Mouse (Mus musculus) kidney, adult 11 months (tissue): ENCODE results near the gene Grm6.

Experiments used
- DNase-seq: peaks from one replicate; pipeline ENCODE4 v3.0.0; 2022

Grm6 gene

DNA sequence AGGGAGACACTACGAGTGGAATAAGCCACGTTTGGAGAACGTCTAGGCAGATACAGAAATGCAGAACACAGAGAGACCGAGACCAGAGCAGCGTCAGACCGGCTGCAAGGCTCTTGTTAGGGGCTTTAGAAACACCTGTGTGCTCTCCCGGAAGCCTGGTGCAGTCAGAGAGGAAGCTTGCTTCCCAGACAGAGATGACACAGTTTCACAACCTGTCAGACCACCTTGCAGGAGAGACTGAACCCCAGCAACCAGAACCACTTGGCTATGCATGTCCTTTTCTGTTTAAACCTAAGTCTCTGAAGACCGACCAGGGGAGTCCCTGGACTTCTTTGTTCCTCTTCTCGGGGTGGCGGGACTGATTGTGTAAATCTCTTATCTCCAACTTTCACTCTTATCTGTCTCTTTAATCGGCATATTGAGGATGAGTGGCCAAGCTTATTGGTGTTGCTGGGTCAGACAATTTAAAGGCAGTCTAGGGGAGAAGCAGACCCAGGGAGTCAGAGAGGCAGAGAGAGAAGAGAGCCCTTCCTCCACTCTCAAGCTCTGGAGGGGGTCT, at the start of gene Grm6:
Gene Grm6, plus strand, starts transcription at position 509 of the 559 bp plus-strand sequence.
- no peak for DNase-seq

DNA sequence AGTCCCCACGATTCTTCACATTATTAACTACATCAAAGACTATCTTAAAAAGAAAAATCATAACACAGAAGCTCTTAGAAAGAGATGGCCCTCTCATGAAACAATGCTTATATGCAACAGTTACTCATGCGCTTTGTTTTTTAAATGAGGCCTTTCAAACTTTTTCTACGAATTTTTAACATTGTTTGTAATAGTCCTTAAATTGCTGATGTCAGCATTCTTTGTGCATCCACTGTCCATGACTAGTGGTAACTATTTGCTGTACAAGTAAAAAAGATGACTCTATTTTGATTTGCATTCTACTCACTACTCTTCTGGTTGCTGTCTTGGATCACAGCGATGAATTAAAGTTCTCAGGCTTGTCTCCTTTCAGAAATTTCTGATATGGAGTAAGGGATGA, 36.3 kb upstream of the Grm6 start:
- no peak for DNase-seq

DNA sequence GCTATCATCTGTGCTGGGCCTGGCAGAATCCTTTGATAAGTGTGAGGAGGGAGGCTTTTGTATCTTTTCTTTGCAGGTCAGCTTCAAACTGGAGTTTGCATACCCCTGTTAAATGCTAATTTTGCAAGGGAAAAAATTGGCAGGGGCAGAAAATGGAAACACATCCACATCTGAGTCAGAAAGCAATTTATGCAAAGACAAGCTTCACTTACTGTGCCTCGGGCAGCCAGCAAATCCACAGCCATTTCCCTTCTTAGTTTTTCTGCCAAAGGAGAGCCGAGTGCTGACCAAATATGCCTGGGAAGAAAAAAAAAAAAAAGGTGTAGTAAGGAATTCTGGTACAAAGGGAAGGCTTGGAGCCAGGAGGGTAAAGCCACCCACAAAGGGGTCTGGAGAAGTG, 24.3 kb upstream of the Grm6 start:
- peak; percentile 19 for DNase-seq

DNA sequence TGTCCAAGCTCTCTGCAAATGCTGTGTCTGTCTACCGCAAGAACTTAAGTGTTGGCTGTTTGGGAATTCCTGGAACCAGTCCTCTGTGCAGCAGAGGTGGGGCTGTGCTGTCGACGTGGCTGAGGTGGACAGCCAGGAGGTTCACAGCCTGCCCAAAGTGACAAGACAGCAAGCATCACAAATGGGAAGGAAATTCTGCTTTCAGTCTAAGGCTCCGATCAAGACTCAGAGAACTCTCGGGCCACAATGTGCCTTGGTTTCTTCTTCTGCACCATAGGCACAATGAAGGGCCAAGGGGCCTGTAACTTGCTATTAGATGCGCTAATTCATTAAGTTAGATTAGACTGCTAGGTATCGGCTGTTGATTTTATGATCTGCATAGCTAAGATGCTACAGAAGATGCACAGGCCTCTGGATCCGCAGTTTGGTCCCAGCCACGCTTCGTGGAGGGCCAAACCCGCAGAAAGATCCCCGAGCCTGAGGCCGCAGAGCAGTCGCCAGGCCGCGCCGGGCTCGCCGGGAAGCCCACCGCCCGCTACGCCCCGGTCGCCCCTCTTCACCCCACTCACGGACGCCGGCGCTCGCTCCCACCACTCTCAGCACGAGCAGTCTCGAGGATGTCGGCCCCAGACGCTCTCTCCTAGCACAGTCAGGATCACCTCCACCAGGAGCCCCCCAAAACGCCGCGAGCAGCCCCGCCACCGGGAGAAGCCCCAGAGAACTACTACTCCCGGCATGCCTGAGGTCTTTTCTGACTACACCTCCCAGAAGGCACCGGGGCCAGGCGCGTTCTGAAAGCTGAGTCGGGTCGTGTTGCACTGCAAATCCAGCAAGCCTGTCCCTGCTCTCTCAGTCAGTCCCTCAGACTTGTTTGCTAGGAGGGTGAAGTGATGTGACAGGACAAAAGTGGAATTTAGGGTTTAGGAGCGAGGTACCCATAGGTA, 23.2 kb upstream of the Grm6 start, which contains the start of gene Zfp354c:
Gene Zfp354c, minus strand, starts transcription at position 715 of the 944 bp plus-strand sequence.
- peak; percentile 80 for DNase-seq

DNA sequence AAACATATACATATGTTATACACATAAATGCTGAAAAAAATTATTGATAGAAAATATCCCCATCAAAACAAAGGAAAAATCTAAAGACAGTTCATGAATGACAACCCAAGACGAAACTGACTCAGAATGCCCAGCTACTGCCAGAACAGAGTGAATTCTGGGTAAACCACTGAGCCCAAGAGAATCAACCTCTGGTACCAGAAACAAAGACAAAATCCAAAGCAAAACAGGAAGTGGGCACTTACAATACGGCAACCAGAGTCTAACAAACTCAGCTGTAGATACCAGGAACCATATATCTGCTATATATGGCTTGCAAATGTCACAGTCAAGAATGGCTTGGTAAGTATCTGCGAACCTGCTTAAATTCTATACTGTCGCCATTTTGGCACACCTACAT, 14.8 kb upstream of the Grm6 start:
- DNase-seq = no peak

DNA sequence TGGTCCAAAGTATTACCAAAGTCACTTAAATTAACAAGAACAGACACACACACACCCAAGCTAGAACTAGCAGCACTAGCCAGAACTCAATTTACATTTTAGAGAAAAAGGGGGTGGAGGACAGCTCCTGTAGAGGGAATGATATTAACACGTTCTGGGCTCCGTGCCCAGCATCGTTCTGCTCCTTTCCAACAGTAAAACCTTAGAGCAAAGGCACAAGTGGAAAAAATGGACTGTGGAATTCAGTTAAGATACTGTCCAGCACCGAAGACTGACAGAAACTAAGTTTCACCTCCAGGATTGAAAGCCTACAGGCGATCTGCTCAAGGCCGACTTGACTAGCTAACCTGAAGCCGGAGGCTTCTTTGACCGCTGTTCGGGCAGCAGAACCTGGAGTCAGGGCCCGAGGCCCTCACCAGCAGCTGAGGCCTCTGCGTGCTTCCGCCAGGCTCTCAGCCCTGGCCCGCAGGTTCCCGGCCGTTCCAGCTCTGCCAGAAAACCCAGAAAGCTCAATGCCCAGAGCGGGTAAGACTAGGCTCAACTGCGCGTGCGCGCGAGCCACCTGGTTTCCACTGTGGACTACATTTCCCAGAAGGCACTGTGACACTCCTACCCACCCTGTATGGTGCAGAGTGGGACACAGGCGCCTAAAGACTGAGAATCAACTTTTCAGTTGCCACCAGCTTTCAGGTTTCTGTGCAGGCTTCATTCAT, 9.3 kb upstream of the Grm6 start, which contains the start of gene Zfp879:
Gene Zfp879, minus strand, starts transcription at position 530 of the 713 bp plus-strand sequence.
- DNase-seq = peak; percentile 94

DNA sequence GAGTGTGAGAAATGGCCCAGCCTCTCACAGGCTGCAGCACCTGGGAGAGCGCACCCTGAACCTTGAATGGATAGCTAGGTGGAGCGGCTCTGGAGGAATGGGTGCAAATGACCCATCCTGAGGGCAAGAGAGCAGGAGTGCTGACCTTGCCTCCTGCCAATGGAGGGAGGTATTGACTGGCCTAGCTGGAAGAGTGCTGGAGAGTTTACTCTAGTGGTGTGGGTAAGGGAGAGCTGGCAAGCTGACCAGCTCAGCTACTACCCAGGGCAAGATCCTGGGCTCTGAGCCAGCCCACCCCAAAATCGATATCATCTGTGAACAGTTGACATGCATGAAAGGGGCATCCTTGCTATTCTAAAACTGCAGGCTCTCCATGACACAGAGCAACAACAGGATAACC, 4.5 kb upstream of the Grm6 start:
- DNase-seq = no peak

DNA sequence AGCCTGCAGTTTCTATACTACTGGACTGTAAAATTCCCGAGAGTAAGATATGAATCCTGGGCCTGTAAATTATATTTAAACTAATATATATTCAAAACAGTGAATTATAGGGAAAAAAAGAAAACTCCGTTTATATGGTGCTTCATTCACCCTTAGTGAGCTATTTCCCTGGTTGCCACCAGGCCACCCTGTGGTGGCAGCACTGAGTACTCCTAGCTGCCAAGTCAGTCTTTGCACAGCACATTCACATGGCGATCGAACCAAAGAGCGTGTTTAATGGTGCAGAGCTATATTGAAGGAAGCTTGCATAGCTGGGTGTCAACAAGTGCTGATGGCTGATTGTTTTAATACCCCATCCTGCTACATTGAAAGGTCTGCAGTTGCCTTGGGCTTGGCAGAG, 3.4 kb upstream of the Grm6 start:
- DNase-seq = no peak

DNA sequence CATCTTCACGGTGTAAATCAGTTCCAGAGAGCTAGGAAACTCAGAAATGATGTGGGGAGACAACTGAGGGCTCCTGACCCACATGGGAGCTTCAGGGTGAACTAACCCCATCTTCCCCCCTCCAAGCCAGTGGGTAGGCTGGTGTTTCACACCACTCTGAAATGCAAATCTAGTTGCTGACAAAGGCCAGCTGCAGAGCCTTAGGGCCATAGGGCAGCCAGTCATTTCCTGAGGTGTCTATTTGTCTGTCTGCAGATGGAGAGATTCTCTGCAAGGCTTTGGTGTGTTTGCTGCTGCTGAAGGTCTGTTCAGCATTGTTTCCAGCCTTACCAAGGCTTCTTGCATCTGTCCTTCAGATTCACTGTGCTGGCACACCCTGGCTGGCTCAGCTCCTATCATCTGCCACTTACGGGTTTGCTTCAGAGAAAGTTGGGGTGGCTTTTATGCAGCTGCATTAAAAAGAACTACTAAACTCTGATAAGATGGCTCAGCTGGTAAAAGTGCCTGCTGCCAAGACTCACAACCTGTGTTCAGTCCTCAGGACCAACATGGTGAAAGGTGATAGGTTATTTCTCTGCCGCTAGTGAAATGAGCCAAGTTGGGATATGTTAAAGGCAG, 1.9 kb upstream of the Grm6 start:
- no peak for DNase-seq

DNA sequence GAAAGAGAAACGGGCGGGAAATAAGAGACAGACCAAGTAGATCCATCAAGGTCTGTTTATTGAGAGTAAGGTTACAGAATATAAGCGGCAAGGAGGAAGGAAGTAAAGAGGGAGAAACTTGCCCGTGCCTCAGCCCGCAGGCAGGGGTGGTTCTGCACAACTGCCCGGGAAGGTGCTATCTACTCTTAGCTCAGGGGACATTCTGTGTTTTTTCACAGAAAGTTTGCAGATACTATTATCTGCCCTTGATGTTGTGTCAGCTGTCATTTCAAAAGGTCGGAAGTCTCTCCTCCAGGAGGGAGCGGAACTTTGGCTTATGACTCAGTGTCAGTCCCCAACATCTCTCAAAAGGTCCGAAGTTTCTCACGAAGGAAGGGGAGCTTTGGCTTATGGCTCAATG, 1.2 kb upstream of the Grm6 start:
- no peak for DNase-seq

DNA sequence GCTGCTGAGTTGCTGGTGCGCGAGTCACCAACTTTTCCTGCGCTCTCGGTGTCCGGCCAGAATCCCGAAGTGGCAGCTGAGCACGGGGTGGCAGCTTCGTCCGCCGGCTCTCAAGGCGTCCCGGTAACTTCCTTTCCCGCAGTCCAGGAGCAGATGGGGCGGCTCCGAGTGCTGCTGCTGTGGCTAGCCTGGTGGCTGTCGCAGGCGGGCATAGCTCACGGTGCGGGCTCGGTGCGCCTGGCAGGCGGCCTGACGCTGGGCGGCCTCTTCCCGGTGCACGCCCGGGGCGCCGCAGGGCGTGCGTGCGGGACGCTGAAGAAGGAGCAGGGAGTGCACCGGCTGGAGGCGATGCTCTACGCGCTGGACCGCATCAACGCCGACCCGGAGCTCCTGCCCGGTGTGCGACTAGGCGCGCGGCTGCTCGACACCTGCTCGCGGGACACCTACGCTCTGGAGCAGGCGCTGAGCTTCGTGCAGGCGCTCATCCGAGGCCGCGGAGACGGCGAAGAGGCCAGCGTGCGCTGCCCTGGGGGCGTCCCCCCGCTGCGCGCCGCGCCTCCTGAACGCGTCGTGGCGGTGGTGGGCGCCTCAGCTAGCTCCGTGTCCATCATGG, 610 bp downstream of the Grm6 start:
- DNase-seq = no peak

DNA sequence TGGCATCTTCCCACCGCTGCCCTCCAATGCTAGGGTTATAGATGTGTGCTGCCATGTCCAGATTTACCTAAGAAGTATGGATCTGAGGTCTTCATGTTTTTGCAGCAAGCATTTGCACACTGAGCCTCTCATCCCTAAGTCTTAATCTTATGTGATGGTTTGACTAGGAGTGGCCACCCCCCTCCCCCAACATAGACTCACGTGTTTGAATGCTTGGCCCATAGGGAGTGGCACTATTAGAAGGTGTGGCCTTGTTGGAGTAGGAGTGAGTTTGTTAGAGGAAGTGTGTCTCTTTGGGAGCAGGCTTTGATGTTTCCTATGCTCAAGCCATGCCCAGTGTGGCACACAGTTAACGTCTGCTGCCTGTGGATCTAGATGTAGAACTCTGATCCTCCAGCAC, 28.2 kb downstream of the Grm6 start:
- no peak for DNase-seq

DNA sequence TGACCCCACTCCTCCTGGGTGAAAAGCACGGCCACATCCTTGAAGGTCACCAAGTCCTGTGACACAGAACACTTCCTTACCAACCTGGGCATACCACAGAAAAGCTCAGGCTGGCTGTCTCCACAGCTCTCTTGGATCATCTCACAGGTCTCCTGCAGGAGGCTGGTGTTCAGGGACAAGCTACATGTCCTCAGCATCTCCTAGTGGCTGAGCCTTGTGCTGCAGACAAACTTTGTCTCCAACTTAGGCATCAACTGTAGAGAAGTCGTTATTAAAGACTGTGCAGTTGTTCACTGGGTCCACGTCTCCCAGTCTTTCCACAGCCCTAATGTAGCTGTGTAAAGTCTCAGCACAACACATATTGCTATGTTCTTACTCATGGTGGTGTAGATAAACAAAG, 33.3 kb downstream of the Grm6 start:
- no peak for DNase-seq

DNA sequence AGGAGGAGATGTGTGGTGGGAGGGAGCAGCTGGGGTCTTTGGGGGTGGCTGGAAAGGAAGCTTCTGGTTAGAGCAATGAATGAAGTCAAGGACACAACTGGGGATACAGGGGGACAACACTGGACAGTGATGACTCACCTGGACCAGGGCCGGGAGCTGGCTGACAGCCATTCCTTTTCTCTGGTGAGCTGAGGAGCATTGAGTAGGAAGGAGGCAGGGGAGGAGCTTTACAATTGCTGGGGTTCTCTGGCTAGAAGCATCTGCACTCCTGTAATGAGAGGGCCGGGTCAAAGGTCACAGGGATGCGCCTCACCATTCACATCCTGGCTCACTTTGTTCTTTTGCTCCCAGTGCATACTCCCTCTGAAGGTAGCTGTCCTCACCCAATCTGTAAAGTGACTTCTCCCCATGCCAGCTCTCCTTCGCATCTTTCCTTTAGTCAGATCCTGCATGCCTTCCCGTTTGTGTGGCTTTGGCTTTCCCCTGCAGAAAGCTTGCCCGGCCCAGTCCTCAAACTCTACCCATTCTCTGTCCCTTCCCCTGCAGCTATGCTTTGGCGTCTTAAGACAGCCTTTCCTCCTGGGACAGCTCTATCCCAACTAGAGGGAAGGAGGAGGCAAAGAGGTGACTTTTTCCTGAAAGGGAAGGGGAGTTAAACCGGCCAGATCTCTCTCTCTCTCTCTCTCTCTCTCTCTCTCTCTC, 35.9 kb downstream of the Grm6 start:
- no peak for DNase-seq

DNA sequence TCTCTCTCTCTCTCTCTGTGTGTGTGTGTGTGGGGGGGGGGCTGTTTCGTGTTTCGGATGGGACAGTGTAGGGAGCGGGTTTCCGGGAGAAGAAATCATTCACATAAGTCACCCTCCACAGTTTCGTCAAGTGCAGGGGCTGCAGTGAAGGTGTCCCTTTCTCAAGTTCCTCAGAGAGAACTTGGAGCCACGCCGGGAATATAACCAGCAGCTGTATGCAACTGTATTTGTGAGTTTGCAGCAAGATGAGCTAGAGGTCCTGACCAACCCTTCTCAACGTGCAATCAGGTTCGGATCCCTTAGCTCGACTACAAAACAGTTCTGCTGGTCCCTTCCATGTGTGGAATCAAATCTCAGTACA, 36.4 kb downstream of the Grm6 start:
- no peak for DNase-seq

DNA sequence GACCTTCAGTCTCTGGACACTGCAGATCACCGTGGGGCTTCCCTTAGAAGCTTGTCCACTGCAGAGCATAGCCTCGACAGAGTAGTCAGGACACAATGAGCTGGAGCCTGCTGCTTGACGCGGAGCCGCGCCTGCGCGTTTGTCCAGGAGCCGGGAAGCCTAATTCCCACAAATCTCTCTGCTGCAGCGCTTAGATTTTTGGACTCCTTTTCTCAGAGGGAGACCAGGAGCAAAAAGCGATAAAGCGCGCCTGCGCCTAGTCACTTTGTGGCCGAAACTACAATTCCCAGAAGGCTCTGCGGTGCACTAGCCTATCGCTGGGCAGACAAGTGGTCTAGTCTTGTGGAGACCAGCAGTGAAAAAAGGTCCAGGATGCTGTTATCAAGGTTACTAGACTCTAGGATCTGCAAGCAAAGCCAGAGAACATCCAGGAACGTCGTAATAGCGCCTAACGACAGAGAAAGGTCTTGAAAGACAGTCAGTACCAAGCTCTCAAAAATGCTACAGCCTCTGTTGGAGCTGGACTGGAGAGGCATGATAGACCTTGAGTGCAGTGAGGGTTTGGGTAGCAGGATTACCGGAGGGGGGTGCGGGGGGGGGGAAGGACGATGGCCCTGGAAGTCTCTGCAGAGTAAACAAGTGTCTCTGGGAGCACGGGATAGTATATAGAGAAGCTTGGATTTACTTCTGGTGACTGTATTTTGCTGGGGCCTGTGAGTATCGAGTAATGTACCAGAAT, 37.1 kb downstream of the Grm6 start, which contains the start of gene Zfp454:
Gene Zfp454, minus strand, starts transcription at position 262 of the 739 bp plus-strand sequence.
- peak; percentile 93 for DNase-seq

DNA sequence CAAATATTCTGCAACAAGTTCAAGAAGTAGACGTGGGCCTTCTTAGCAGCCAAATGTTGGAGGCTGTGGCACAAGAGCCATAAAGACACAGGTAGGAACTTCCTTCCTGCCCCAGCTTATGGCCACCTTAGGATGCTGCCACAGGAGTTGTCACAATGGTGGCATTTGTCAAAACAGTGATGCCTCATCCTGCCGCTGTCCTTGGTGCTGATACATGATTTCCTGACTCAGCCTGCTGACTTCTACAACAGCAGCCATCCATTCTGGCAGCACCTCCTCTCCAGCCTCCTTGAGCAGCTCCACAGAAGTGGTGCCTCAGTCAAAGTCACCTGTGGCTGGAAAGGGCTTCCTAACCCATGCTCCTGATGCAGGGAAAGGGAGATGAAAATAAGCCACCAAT, 42.0 kb downstream of the Grm6 start:
- DNase-seq = no peak

DNA sequence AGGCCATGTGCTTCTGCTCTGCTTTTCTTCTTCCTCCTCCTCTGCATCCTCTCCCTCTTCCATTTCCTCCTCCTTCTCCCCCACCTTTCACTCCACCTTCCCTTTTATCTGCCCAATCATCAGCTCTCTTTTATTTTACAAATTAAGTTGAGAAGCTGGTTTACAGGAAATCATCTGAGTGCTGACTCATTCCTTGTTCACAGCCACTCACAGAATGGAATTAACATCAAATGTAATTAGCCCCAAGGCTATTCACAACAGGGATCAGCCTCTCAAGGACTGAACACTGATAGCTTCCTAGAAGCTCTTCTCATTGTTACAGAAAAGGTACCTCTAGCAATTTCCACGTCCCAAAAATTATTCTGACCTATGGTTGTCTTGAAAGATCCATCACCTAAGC, 46.9 kb downstream of the Grm6 start:
- DNase-seq = no peak

DNA sequence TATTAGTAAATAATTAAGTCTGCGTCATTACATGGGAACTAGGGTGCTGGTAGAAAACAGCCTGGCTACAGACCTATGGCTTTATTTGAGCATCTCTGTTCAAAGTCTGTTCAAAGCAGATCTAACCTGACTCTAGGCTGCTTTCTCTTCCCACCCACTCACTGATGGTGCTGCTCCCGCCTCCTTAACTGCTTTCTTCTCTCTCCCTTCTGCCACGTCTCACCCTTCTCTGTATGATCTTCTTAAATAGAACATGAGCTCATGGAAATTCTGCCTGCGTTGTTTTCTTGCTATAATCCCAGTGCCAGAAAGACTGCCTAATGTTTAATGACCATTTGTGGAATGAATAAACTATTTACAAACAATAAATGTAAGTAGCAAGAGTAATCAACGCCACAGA, 57.7 kb downstream of the Grm6 start:
- no peak for DNase-seq

DNA sequence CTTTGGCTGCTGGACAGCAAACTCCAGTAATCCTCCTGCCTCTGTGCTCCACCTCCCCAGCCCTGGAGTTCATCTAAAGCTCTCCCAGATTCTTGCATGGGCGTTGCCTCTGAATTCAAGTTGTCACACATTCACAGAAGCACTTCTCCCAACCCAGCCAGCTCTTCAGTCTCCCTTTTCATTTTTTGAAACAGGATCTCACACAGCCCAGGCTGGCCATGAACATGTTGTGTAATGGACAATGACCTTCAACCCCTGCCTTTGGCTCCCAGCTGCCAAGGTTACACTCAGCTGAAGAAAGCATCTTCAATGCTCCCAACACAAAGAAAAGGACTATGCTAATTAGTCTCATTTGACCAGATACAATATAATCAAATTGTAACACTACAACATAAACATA, 62.8 kb downstream of the Grm6 start:
- no peak for DNase-seq

DNA sequence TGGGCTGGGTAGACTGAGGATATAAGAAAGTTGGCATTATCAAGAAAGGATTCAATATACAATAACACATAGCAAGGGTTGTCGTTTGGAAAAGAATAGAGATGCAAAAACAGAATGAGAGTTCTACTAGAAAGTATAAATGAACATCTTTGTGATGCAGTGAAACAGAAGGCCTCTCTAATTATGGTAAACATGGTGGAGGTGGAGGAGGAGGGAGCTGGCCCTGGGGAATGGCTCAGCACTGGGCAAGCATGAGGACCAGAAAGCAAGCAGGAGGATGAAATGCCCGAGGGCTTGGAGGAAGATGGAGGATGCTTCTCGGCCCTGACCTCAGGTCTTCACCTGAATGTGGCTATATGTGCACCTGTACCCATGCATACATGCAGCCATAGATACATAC, 64.0 kb downstream of the Grm6 start:
- no peak for DNase-seq
